Mouse (Mus musculus) ES-Bruce4 (cell line): Measurements from ENCODE around the gene Atg2a. TPM values are rescaled to one million over a fixed set of nuclear protein-coding genes. Genes with fewer than 3 reads are reported as not detected.
"Not testable (repeated sequence)": the region's sequence is repeated elsewhere in the genome, so short reads cannot be mapped to it uniquely, and the experiment has no call there.

Experiments used
- H3K27ac ChIP-seq: 2 replicates; pipeline ENCODE4 v1.5.1; 2012; ENCODE audit warnings: low read length, inconsistent platforms; ENCODE audit not compliant: insufficient read depth
- H3K27me3 ChIP-seq: 2 replicates; pipeline ENCODE4 v1.6.1; 2012; ENCODE audit warnings: mild to moderate bottlenecking, low read length, inconsistent platforms; ENCODE audit not compliant: control insufficient read depth, poor library complexity, insufficient read depth, severe bottlenecking
- H3K36me3 ChIP-seq: 2 replicates; pipeline ENCODE4 v1.6.1; 2012; ENCODE audit warnings: inconsistent platforms, mild to moderate bottlenecking, low read length, moderate library complexity; ENCODE audit not compliant: control insufficient read depth, poor library complexity, insufficient read depth, severe bottlenecking
- H3K4me1 ChIP-seq: one replicate; pipeline ENCODE4 v1.8.1; 2011; ENCODE audit warnings: low read length; ENCODE audit not compliant: control insufficient read depth, insufficient read depth
- H3K4me3 ChIP-seq: 2 replicates; pipeline ENCODE4 v1.5.1; 2011; ENCODE audit warnings: low read depth, mild to moderate bottlenecking, low read length
- H3K9ac ChIP-seq: 2 replicates; pipeline ENCODE4 v1.6.1; 2012; ENCODE audit warnings: low read depth, mild to moderate bottlenecking, inconsistent platforms; ENCODE audit not compliant: poor library complexity, severe bottlenecking
- H3K9me3 ChIP-seq: replicated peaks from 2 replicates; pipeline ENCODE4 v1.6.1; 2012; ENCODE audit warnings: mild to moderate bottlenecking, low read length, inconsistent platforms; ENCODE audit not compliant: control insufficient read depth, poor library complexity, insufficient read depth, severe bottlenecking
- CTCF ChIP-seq: IDR thresholded peaks from one replicate; pipeline ENCODE4 v1.8.1; 2011; ENCODE audit warnings: low read depth, low read length
- EP300 ChIP-seq: IDR thresholded peaks from 2 replicates; pipeline ENCODE4 v1.6.1; 2011; ENCODE audit warnings: low read depth, low read length; ENCODE audit not compliant: insufficient read depth
- POLR2A ChIP-seq: IDR thresholded peaks from one replicate; pipeline ENCODE4 v1.8.1; 2011; ENCODE audit warnings: low read length; ENCODE audit not compliant: insufficient read depth
- polyA plus RNA-seq: library from polyadenylated mRNA; stranded (reverse); fragments of >200 nt; gene quantifications from 2 replicates; pipeline ENCODE4 v1.2.4, GENCODE M21; 2011; ENCODE audit warnings: low read depth; ENCODE audit not compliant: missing spikeins, insufficient read depth, insufficient read length

The Atg2a gene
- polyA plus RNA-seq, 1 experiment = 10.9 TPM

- H3K36me3 ChIP-seq = peaks cover 20% of the 10 kb centered on the region
- H3K9ac ChIP-seq = peak within 1 kb of the TSS; percentile 76
- H3K27ac ChIP-seq = peak within 1 kb of the TSS; percentile 73
- H3K4me3 ChIP-seq = peak within 1 kb of the TSS; percentile 91
- no peaks in the 10 kb centered on the region for H3K4me1 ChIP-seq
- TF ChIP-seq CTCF (no peak), EP300 (no peak), POLR2A (no peak)
- H3K27me3 ChIP-seq = no peaks in the 10 kb centered on the region
- no peaks in the 10 kb centered on the region for H3K9me3 ChIP-seq
Observed at GRCm38 (mm10) chr19:6306137-6306551, 64.7 kb downstream of the Atg2a start, which contains the start of gene Cdc42bpg. TSS of gene Cdc42bpg (plus strand) at chr19:6306456.

- H3K27ac ChIP-seq = peak overlapping the region; percentile 73
- TF ChIP-seq POLR2A (no peak), CTCF (peak; percentile 72), EP300 (no peak)
- H3K36me3 ChIP-seq = peaks cover 24% of the 10 kb centered on the region
- no peaks in the 10 kb centered on the region for H3K4me1 ChIP-seq
- no peaks in the 10 kb centered on the region for H3K27me3 ChIP-seq
- H3K9ac ChIP-seq = peak overlapping the region; percentile 76
- H3K4me3 ChIP-seq = peak overlapping the region; percentile 91
- H3K9me3 ChIP-seq = no peaks in the 10 kb centered on the region
Observed at GRCm38 (mm10) chr19:6306586-6306985, 65.1 kb downstream of the Atg2a start.

GRCm38 (mm10) chr19:6307733-6308531 lies 66.5 kb downstream of the Atg2a start:
- Histone ChIP-seq H3K27me3 (no peaks in the 10 kb centered on the region), H3K4me1 (no peaks in the 10 kb centered on the region), H3K36me3 (peaks cover 35% of the 10 kb centered on the region), H3K9ac (peak overlapping the region; percentile 76), H3K27ac (peak overlapping the region; percentile 73; the same call in 1 of the 2 replicates), H3K4me3 (peak overlapping the region; percentile 91), H3K9me3 (no peaks in the 10 kb centered on the region)
- TF ChIP-seq EP300 (no peak), POLR2A (no peak), CTCF (no peak)

- Histone ChIP-seq H3K36me3 (peaks cover 55% of the 10 kb centered on the region), H3K4me3 (no peak overlapping the region), H3K27ac (no peak overlapping the region), H3K9me3 (no peaks in the 10 kb centered on the region), H3K4me1 (no peaks in the 10 kb centered on the region), H3K27me3 (no peaks in the 10 kb centered on the region), H3K9ac (no peak overlapping the region)
- TF ChIP-seq EP300 = no peak
- no peak for TF ChIP-seq POLR2A
- TF ChIP-seq CTCF = no peak
Observed at GRCm38 (mm10) chr19:6310181-6310580, 68.7 kb downstream of the Atg2a start.

GRCm38 (mm10) chr19:6311783-6312182 lies 70.3 kb downstream of the Atg2a start:
- not testable (repeated sequence) for H3K4me1 ChIP-seq, H3K9ac ChIP-seq, H3K27me3 ChIP-seq, H3K4me3 ChIP-seq, H3K9me3 ChIP-seq, H3K27ac ChIP-seq
- H3K36me3 ChIP-seq = peaks cover 71% of the 10 kb centered on the region

Other genes starting within 250 kb of the Atg2a start
- gene Capn1, start 225.8 kb upstream of the Atg2a start, polyA plus RNA-seq = 21.8 and 25.2 TPM in 2 replicates
- 16.4 and 18.6 TPM in 2 replicates for gene Syvn1, start 195.1 kb upstream of the Atg2a start, polyA plus RNA-seq
- 44.9 and 65.1 TPM in 2 replicates for gene Mrpl49, start 183.9 kb upstream of the Atg2a start, polyA plus RNA-seq
- 1,239 and 1,271 TPM in 2 replicates for gene Fau, start 183.8 kb upstream of the Atg2a start, polyA plus RNA-seq
- 6.5 and 8.9 TPM in 2 replicates for gene Znhit2, start 180.5 kb upstream of the Atg2a start, polyA plus RNA-seq
- gene Tm7sf2, start 173.3 kb upstream of the Atg2a start, polyA plus RNA-seq = 19.1 and 25.8 TPM in 2 replicates
- 46.6 and 47.4 TPM in 2 replicates for gene Vps51, start 164.4 kb upstream of the Atg2a start, polyA plus RNA-seq
- not detected in 2 replicates for gene Tmem262, start 161.6 kb upstream of the Atg2a start, polyA plus RNA-seq
- gene Gm28374, start 159.4 kb upstream of the Atg2a start, polyA plus RNA-seq = not detected in 2 replicates
- 34.2 and 49.7 TPM in 2 replicates for gene Zfpl1, start 156.7 kb upstream of the Atg2a start, polyA plus RNA-seq
- 47.7 and 50.5 TPM in 2 replicates for gene Cdca5, start 156.7 kb upstream of the Atg2a start, polyA plus RNA-seq
- 5.9 and 6.3 TPM in 2 replicates for gene AC131692.1, start 147.2 kb upstream of the Atg2a start, polyA plus RNA-seq
- gene Naaladl1, start 135.9 kb upstream of the Atg2a start, polyA plus RNA-seq = 2.9 and 3.5 TPM in 2 replicates
- 13.5 and 17.6 TPM in 2 replicates for gene Sac3d1, start 123.0 kb upstream of the Atg2a start, polyA plus RNA-seq
- 8.6 and 10.0 TPM in 2 replicates for gene Snx15, start 113.4 kb upstream of the Atg2a start, polyA plus RNA-seq
- gene Batf2, start 100.7 kb upstream of the Atg2a start, polyA plus RNA-seq = not detected in 2 replicates
- gene Arl2, start 100.1 kb upstream of the Atg2a start, polyA plus RNA-seq = 38.7 and 40.4 TPM in 2 replicates
- gene Majin, start 57.3 kb upstream of the Atg2a start, polyA plus RNA-seq = not detected in 2 replicates
- gene Gpha2, start 15.3 kb upstream of the Atg2a start, polyA plus RNA-seq = 1.0 TPM in 1 of 2 replicates, not detected in the other
- gene Ppp2r5b, start 5.8 kb upstream of the Atg2a start, polyA plus RNA-seq = 12.2 and 17.1 TPM in 2 replicates
- gene Ehd1, start 35.1 kb downstream of the Atg2a start, polyA plus RNA-seq = 81.0 and 81.6 TPM in 2 replicates
- 57.7 and 60.5 TPM in 2 replicates for gene Cdc42bpg, start 64.8 kb downstream of the Atg2a start, polyA plus RNA-seq
- 34.8 and 40.5 TPM in 2 replicates for gene Men1, start 93.3 kb downstream of the Atg2a start, polyA plus RNA-seq
- 10.7 and 16.9 TPM in 2 replicates for gene Map4k2, start 99.5 kb downstream of the Atg2a start, polyA plus RNA-seq
- gene Sf1, start 122.0 kb downstream of the Atg2a start, polyA plus RNA-seq = 333 and 355 TPM in 2 replicates
- gene Pygm, start 142.7 kb downstream of the Atg2a start, polyA plus RNA-seq = 4.1 and 4.6 TPM in 2 replicates
- 37.9 and 48.6 TPM in 2 replicates for gene Rasgrp2, start 157.7 kb downstream of the Atg2a start, polyA plus RNA-seq
- 5.6 and 7.0 TPM in 2 replicates for gene Nrxn2, start 177.1 kb downstream of the Atg2a start, polyA plus RNA-seq